Mouse (Mus musculus): ENCODE data around the gene Yif1a.

GRCm38 (mm10) chr19:5123241-5123640 is 34.9 kb downstream of the Yif1a start:
- TF ChIP-seq POLR2A (IDR thresholded peaks at IDR 0.05; ENCODE audit: borderline replicate concordance, extremely low read depth, insufficient read depth, insufficient read length, poor library complexity, severe bottlenecking) (no peak), CTCF (IDR thresholded peaks at IDR 0.05; ENCODE audit: borderline replicate concordance, extremely low read depth, insufficient read depth, insufficient read length) (no peak)
